Mouse (Mus musculus) MEL (cell line): ENCODE measurements around the gene Arhgef15. TPM values are rescaled to one million over a fixed set of nuclear protein-coding genes. Genes with fewer than 3 reads are reported as not detected.

Experiments used
- DNase-seq: peaks from one replicate; pipeline ENCODE4 v3.0.0; 2011; ENCODE audit warnings: low read depth, low spot score
- H3K27ac ChIP-seq: 2 replicates; pipeline ENCODE4 v1.5.1; 2012; ENCODE audit warnings: low read depth, mild to moderate bottlenecking, control low read depth, low read length, moderate library complexity; ENCODE audit not compliant: control insufficient read depth
- H3K27me3 ChIP-seq, 2 experiments: fragments of 150-350 bp in 1 of 2; sonication (generic) in 1 of 2; 2 replicates each; pipeline ENCODE4 v1.6.1; 2012; ENCODE audit warnings: low read length in 2 of 2, mild to moderate bottlenecking in 2 of 2, improper control_type of control experiment in 1 of 2, moderate library complexity in 1 of 2; ENCODE audit not compliant: insufficient read depth in 2 of 2, control insufficient read depth in 1 of 2
- H3K36me3 ChIP-seq, 2 experiments: 2 replicates each; pipeline ENCODE4 v1.6.1; 2012 to 2014; ENCODE audit warnings: low read length in 2 of 2, improper control_type of control experiment in 1 of 2, inconsistent platforms in 1 of 2, mild to moderate bottlenecking in 1 of 2; ENCODE audit not compliant: insufficient read depth in 2 of 2, control insufficient read depth in 1 of 2
- H3K4me1 ChIP-seq, 2 experiments: fragments of 150-350 bp in 1 of 2; sonication (generic) in 1 of 2; 2 replicates each; pipeline ENCODE4 v1.6.1; 2012; ENCODE audit warnings: low read length in 2 of 2, improper control_type of control experiment in 1 of 2, mild to moderate bottlenecking in 1 of 2; ENCODE audit not compliant: insufficient read depth in 2 of 2, control insufficient read depth in 1 of 2
- H3K4me3 ChIP-seq, 2 experiments: fragments of 150-350 bp in 1 of 2; sonication (generic) in 1 of 2; 2 replicates each; pipeline ENCODE4 v1.5.1; 2012; ENCODE audit warnings: low read depth in 2 of 2, low read length in 2 of 2, mild to moderate bottlenecking in 2 of 2, moderate library complexity in 2 of 2, control low read depth in 1 of 2, improper control_type of control experiment in 1 of 2; ENCODE audit not compliant: control insufficient read depth in 1 of 2, insufficient read depth in 1 of 2
- H3K79me2 ChIP-seq: 2 replicates; pipeline ENCODE4 v1.6.1; 2012; ENCODE audit warnings: mild to moderate bottlenecking, low read length, moderate library complexity; ENCODE audit not compliant: control insufficient read depth, poor library complexity, insufficient read depth
- H3K9ac ChIP-seq: 2 replicates; pipeline ENCODE4 v1.6.1; 2012; ENCODE audit warnings: low read depth, mild to moderate bottlenecking, control low read depth, low read length, moderate library complexity; ENCODE audit not compliant: control insufficient read depth, poor library complexity, severe bottlenecking
- H3K9me3 ChIP-seq: fragments of 150-350 bp; sonication (generic); replicated peaks from 2 replicates; pipeline ENCODE4 v1.6.1; 2012; ENCODE audit warnings: mild to moderate bottlenecking, low read length, improper control_type of control experiment, moderate library complexity; ENCODE audit not compliant: insufficient read depth
- BHLHE40 ChIP-seq: IDR thresholded peaks from 2 replicates; pipeline ENCODE4 v1.6.1; 2012; ENCODE audit warnings: low read depth, mild to moderate bottlenecking, inconsistent platforms, low read length, improper control_type of control experiment, borderline replicate concordance
- CHD1 ChIP-seq: IDR thresholded peaks from 2 replicates; pipeline ENCODE4 v1.6.1; 2012; ENCODE audit warnings: low read depth, mild to moderate bottlenecking, inconsistent platforms, low read length, improper control_type of control experiment
- CHD2 ChIP-seq: IDR thresholded peaks from 2 replicates; pipeline ENCODE4 v1.6.1; 2011; ENCODE audit warnings: low read length, improper control_type of control experiment
- CTCF ChIP-seq, 3 experiments: IDR thresholded peaks in 2 of 3; conservative IDR thresholded peaks in 1 of 3; 2 replicates each; pipeline ENCODE4 v1.5.1; 2011 to 2012; ENCODE audit warnings: low read length in 3 of 3, low read depth in 2 of 3, mild to moderate bottlenecking in 2 of 3, improper control_type of control experiment in 1 of 3, inconsistent platforms in 1 of 3, mixed read lengths in 1 of 3, moderate library complexity in 1 of 3; ENCODE audit not compliant: control insufficient read depth in 1 of 3, insufficient read depth in 1 of 3, poor library complexity in 1 of 3, severe bottlenecking in 1 of 3
- E2F4 ChIP-seq: IDR thresholded peaks from 2 replicates; pipeline ENCODE4 v1.6.1; 2011; ENCODE audit warnings: low read depth, low read length, improper control_type of control experiment, borderline replicate concordance
- ELF1 ChIP-seq: IDR thresholded peaks from 2 replicates; pipeline ENCODE4 v1.6.1; 2014; ENCODE audit warnings: low read depth, mild to moderate bottlenecking, inconsistent platforms, low read length, improper control_type of control experiment, moderate library complexity
- EP300 ChIP-seq, 2 experiments: IDR thresholded peaks; 2 replicates each; pipeline ENCODE4 v1.6.1; 2011; ENCODE audit warnings: improper control_type of control experiment in 2 of 2, low read length in 2 of 2, low read depth in 1 of 2, mild to moderate bottlenecking in 1 of 2
- ETS1 ChIP-seq: IDR thresholded peaks from 2 replicates; pipeline ENCODE4 v1.6.1; 2012; ENCODE audit warnings: low read depth, mild to moderate bottlenecking, inconsistent platforms, low read length, improper control_type of control experiment, moderate library complexity
- GABPA ChIP-seq: IDR thresholded peaks from 2 replicates; pipeline ENCODE4 v1.6.1; 2012; ENCODE audit warnings: low read depth, mild to moderate bottlenecking, inconsistent platforms, low read length, improper control_type of control experiment, moderate library complexity
- GATA1 ChIP-seq: IDR thresholded peaks from 2 replicates; pipeline ENCODE4 v1.6.1; 2011; ENCODE audit warnings: low read depth, low read length, improper control_type of control experiment
- HCFC1 ChIP-seq: IDR thresholded peaks from 2 replicates; pipeline ENCODE4 v1.6.1; 2012; ENCODE audit warnings: low read depth, mild to moderate bottlenecking, inconsistent platforms, low read length, improper control_type of control experiment, moderate library complexity
- JUND ChIP-seq: IDR thresholded peaks from 2 replicates; pipeline ENCODE4 v1.6.1; 2011; ENCODE audit warnings: low read depth, mild to moderate bottlenecking, improper control_type of control experiment, low read length
- KAT2A ChIP-seq: conservative IDR thresholded peaks from 2 replicates; pipeline ENCODE4 v1.6.1; 2012; ENCODE audit warnings: low read depth, low read length, improper control_type of control experiment, inconsistent platforms
- MAFK ChIP-seq: IDR thresholded peaks from 2 replicates; pipeline ENCODE4 v1.6.1; 2011; ENCODE audit warnings: low read depth, mild to moderate bottlenecking, low read length, improper control_type of control experiment, borderline replicate concordance
- MAX ChIP-seq: IDR thresholded peaks from 2 replicates; pipeline ENCODE4 v1.6.1; 2011; ENCODE audit warnings: low read length, improper control_type of control experiment
- MAZ ChIP-seq: IDR thresholded peaks from 2 replicates; pipeline ENCODE4 v1.6.1; 2012; ENCODE audit warnings: low read depth, mild to moderate bottlenecking, inconsistent platforms, low read length, improper control_type of control experiment
- MEF2A ChIP-seq: IDR thresholded peaks from 2 replicates; pipeline ENCODE4 v1.6.1; 2014; ENCODE audit warnings: low read depth, mild to moderate bottlenecking, inconsistent platforms, low read length, improper control_type of control experiment; ENCODE audit not compliant: poor library complexity, insufficient replicate concordance, severe bottlenecking; ENCODE audit errors: extremely low read depth
- MYB ChIP-seq: IDR thresholded peaks from 2 replicates; pipeline ENCODE4 v1.6.1; 2011; ENCODE audit warnings: mild to moderate bottlenecking, low read depth, low read length, improper control_type of control experiment
- MYC ChIP-seq: IDR thresholded peaks from 2 replicates; pipeline ENCODE4 v1.6.1; 2011; ENCODE audit warnings: low read depth, mild to moderate bottlenecking, low read length, improper control_type of control experiment, moderate library complexity
- NELFE ChIP-seq: IDR thresholded peaks from 2 replicates; pipeline ENCODE4 v1.6.1; 2011; ENCODE audit warnings: low read depth, low read length, improper control_type of control experiment
- NRF1 ChIP-seq: IDR thresholded peaks from 2 replicates; pipeline ENCODE4 v1.6.1; 2014; ENCODE audit warnings: low read depth, mild to moderate bottlenecking, inconsistent platforms, low read length, improper control_type of control experiment, moderate library complexity; ENCODE audit not compliant: poor library complexity, insufficient read depth, severe bottlenecking
- POLR2A ChIP-seq, 2 experiments: IDR thresholded peaks; 2 replicates each; pipeline ENCODE4 v1.6.1; 2011 to 2012; ENCODE audit warnings: low read length in 2 of 2, mild to moderate bottlenecking in 2 of 2, control low read depth in 1 of 2, improper control_type of control experiment in 1 of 2, low read depth in 1 of 2, moderate library complexity in 1 of 2; ENCODE audit not compliant: control insufficient read depth in 1 of 2, insufficient read depth in 1 of 2, poor library complexity in 1 of 2
- POLR2AphosphoS2 ChIP-seq: IDR thresholded peaks from 2 replicates; pipeline ENCODE4 v1.6.1; 2011; ENCODE audit warnings: low read length, improper control_type of control experiment
- POLR2AphosphoS5 ChIP-seq: IDR thresholded peaks from 2 replicates; pipeline ENCODE4 v1.6.1; 2012; ENCODE audit warnings: low read depth, borderline replicate concordance, mild to moderate bottlenecking, inconsistent platforms, low read length, moderate library complexity, mixed read lengths
- RAD21 ChIP-seq: IDR thresholded peaks from 2 replicates; pipeline ENCODE4 v1.6.1; 2011; ENCODE audit warnings: mild to moderate bottlenecking, low read depth, low read length, improper control_type of control experiment
- RCOR1 ChIP-seq: IDR thresholded peaks from 2 replicates; pipeline ENCODE4 v1.6.1; 2012; ENCODE audit warnings: low read depth, mild to moderate bottlenecking, inconsistent platforms, low read length, improper control_type of control experiment
- SIN3A ChIP-seq: IDR thresholded peaks from 2 replicates; pipeline ENCODE4 v1.6.1; 2012; ENCODE audit warnings: low read length, improper control_type of control experiment, inconsistent platforms
- SMC3 ChIP-seq: IDR thresholded peaks from 2 replicates; pipeline ENCODE4 v1.6.1; 2011; ENCODE audit warnings: low read depth, low read length, improper control_type of control experiment
- TAL1 ChIP-seq: IDR thresholded peaks from 2 replicates; pipeline ENCODE4 v1.6.1; 2012; ENCODE audit warnings: mild to moderate bottlenecking, inconsistent platforms, low read length, moderate library complexity, mixed read lengths
- TBP ChIP-seq: IDR thresholded peaks from 2 replicates; pipeline ENCODE4 v1.8.0; 2011; ENCODE audit warnings: low read depth, low read length, improper control_type of control experiment
- TCF12 ChIP-seq: IDR thresholded peaks from 2 replicates; pipeline ENCODE4 v1.6.1; 2014; ENCODE audit warnings: low read depth, mild to moderate bottlenecking, inconsistent platforms, low read length, improper control_type of control experiment, moderate library complexity
- USF1 ChIP-seq: IDR thresholded peaks from 2 replicates; pipeline ENCODE4 v1.6.1; 2014; ENCODE audit warnings: low read depth, mild to moderate bottlenecking, inconsistent platforms, low read length, improper control_type of control experiment, moderate library complexity
- USF2 ChIP-seq, 2 experiments: IDR thresholded peaks; 2 replicates each; pipeline ENCODE4 v1.6.1; 2011 to 2012; ENCODE audit warnings: improper control_type of control experiment in 2 of 2, low read length in 2 of 2, borderline replicate concordance in 1 of 2, inconsistent platforms in 1 of 2, low read depth in 1 of 2, mild to moderate bottlenecking in 1 of 2; ENCODE audit not compliant: insufficient read depth in 1 of 2
- ZC3H11A ChIP-seq: IDR thresholded peaks from 2 replicates; pipeline ENCODE4 v1.6.1; 2012; ENCODE audit warnings: low read depth, mild to moderate bottlenecking, inconsistent platforms, low read length, improper control_type of control experiment
- ZKSCAN1 ChIP-seq: IDR thresholded peaks from 2 replicates; pipeline ENCODE4 v1.6.1; 2012; ENCODE audit warnings: low read depth, mild to moderate bottlenecking, inconsistent platforms, low read length, improper control_type of control experiment, moderate library complexity
- ZNF384 ChIP-seq: IDR thresholded peaks from 2 replicates; pipeline ENCODE4 v1.6.1; 2012; ENCODE audit warnings: low read depth, mild to moderate bottlenecking, inconsistent platforms, low read length, improper control_type of control experiment
- polyA plus RNA-seq, 2 experiments: library from polyadenylated mRNA; stranded (reverse) in 1 of 2; unstranded in 1 of 2; fragments of >175 nt in 1 of 2; fragments of >200 nt in 1 of 2; gene quantifications; 2 replicates each; pipeline versions ENCODE4 v1.2.1 to v1.2.4; 2012; ENCODE audit warnings: low replicate concordance in 2 of 2, low read depth in 1 of 2; ENCODE audit not compliant: insufficient read length in 2 of 2, insufficient read depth in 1 of 2, missing spikeins in 1 of 2
- total RNA-seq: library from RNA; depleted of rRNA; stranded (reverse); fragments of 300-350 nt; gene quantifications from 2 replicates; pipeline ENCODE4 v1.2.3, GENCODE M21; 2012

Arhgef15 gene
- total and polyA plus RNA-seq, 3 experiments: 0.23 to 0.74 TPM; not detected in 1

GRCm38 (mm10) chr11:68904375-68905137 lies 52.7 kb downstream of the Arhgef15 start:
- peak overlapping the region; percentile 5; the same call in 1 of the 2 replicates for H3K27ac ChIP-seq
- no peak for TF ChIP-seq HCFC1
- no peak for TF ChIP-seq CHD2
- TF ChIP-seq MEF2A: no peak
- no peak for TF ChIP-seq KAT2A
- no peak for TF ChIP-seq GATA1
- TF ChIP-seq USF1: no peak
- TF ChIP-seq ETS1: no peak
- TF ChIP-seq EP300 (IDR thresholded peaks at IDR 0.05; ENCODE audit: low read depth in 1 of 2, low read length in 2 of 2): no peak
- no peak for TF ChIP-seq RCOR1
- no peak for TF ChIP-seq TCF12
- no peak for TF ChIP-seq ELF1
- TF ChIP-seq BHLHE40: no peak
- no peak for TF ChIP-seq ZC3H11A
- no peak for TF ChIP-seq MYC
- no peak for TF ChIP-seq NRF1
- TF ChIP-seq POLR2AphosphoS5: no peak
- no peak; the same call in 1 of the 2 replicates for TF ChIP-seq CHD1
- TF ChIP-seq SIN3A: peak; percentile 26; the same call in 1 of the 2 replicates
- peak; percentile 48 for TF ChIP-seq RAD21
- TF ChIP-seq POLR2AphosphoS2: no peak; the same call in 1 of the 2 replicates
- no peak for TF ChIP-seq MAZ
- TF ChIP-seq TBP: no peak
- peak; percentile 48 for TF ChIP-seq SMC3
- TF ChIP-seq ZKSCAN1: no peak
- TF ChIP-seq POLR2A (IDR thresholded peaks at IDR 0.05; ENCODE audit: control insufficient read depth in 1 of 2, insufficient read depth in 1 of 2, low read depth in 1 of 2, low read length in 2 of 2, poor library complexity in 1 of 2): peak in 1 of 2 experiments; percentile 19; a peak in 2 of 4 replicates
- TF ChIP-seq USF2 (IDR thresholded peaks at IDR 0.05; ENCODE audit: borderline replicate concordance in 1 of 2, insufficient read depth in 1 of 2, low read depth in 1 of 2, low read length in 2 of 2): no peak
- no peak for TF ChIP-seq MAX
- TF ChIP-seq E2F4: no peak
- TF ChIP-seq ZNF384: no peak
- TF ChIP-seq MAFK: no peak
- TF ChIP-seq JUND: no peak
- TF ChIP-seq NELFE: 0 out of 2 replicates have a peak, but pooled peaks have one; percentile 14
- TF ChIP-seq TAL1: no peak
- peak; percentile 40 to 71 (median 66); a peak in 5 of 6 replicates for TF ChIP-seq CTCF (IDR thresholded peaks at IDR 0.05 in 2 of 3, conservative IDR thresholded peaks at IDR 0.05 in 1 of 3; ENCODE audit: control insufficient read depth in 1 of 3, insufficient read depth in 1 of 3, low read depth in 2 of 3, low read length in 3 of 3, poor library complexity in 1 of 3, severe bottlenecking in 1 of 3)
- peak; percentile 27; the same call in 1 of the 2 replicates for TF ChIP-seq MYB
- no peak for TF ChIP-seq GABPA
- TF ChIP-seq, all 39 proteins: peak for 7
- Histone ChIP-seq H3K9me3 (no peaks in the 10 kb centered on the region), H3K27me3 (no peaks in the 10 kb centered on the region), H3K79me2 (peaks cover 22% of the 10 kb centered on the region), H3K9ac (no peak overlapping the region; the same call in 1 of the 2 replicates), H3K36me3 (peaks cover 25 to 29% of the 10 kb centered on the region in 2 experiments), H3K4me3 (no peak overlapping the region), H3K4me1 (peaks cover 0 to 29% of the 10 kb centered on the region in 2 experiments; a peak in 2 of 4 replicates)
- peak; percentile 90 for DNase-seq
